Comparison of ENCODE assay signal across 18 mouse cellular contexts in genomic region chr14:23759626-23760025, GRCm38 (mm10).
DNase-seq lines count a peak whose midpoint lies in the region; ATAC-seq and TF ChIP-seq lines count a peak whose summit lies in the region.
"Had no signal": no experiment of that assay in that cellular context is flagged by ENCODE, and none has a peak within 500 bp of the region (broad histone marks: within the 10 kb centered on the region; RNA-seq: fewer than 3 reads in every experiment).

No protein-coding gene starts in this region.

- peak; percentile 52; the same call in 1 of the 2 replicates for ATAC-seq in hindbrain, embryonic 16.5 days
- ATAC-seq in hindbrain, embryonic 12.5 days (ENCODE audit: low FRiP score): no peak
- ATAC-seq: CD4-positive, CD25-positive, alpha-beta regulatory T cell, adult 4 months; forebrain, embryonic 13.5 days; midbrain, embryonic 15.5 days had no signal

- no peak overlapping the region for H3K4me2 ChIP-seq in hindbrain, embryonic 16.5 days (ENCODE audit: low read length)
- no peak overlapping the region for H3K4me2 ChIP-seq in hindbrain, embryonic 12.5 days (replicated peaks)
- H3K4me2 ChIP-seq: forebrain, embryonic 13.5 days; heart, embryonic 11.5 days; midbrain, embryonic 15.5 days; neural tube, embryonic 13.5 days had no signal

- no peak for TF ChIP-seq POLR2A in brain, embryonic 14.5 days (IDR thresholded peaks at IDR 0.05; ENCODE audit: borderline replicate concordance, extremely low read depth, insufficient read depth, insufficient read length, poor library complexity, severe bottlenecking)

- no peaks in the 10 kb centered on the region for H3K9me3 ChIP-seq in hindbrain, embryonic 16.5 days (ENCODE audit: control insufficient read depth, low read length)
- no peaks in the 10 kb centered on the region for H3K9me3 ChIP-seq in hindbrain, embryonic 12.5 days (replicated peaks)
- H3K9me3 ChIP-seq in forebrain, embryonic 10.5 days: no peaks in the 10 kb centered on the region
- H3K9me3 ChIP-seq: forebrain, embryonic 13.5 days; midbrain, embryonic 15.5 days; neural tube, embryonic 13.5 days had no signal

- DNase-seq in brain, embryonic 14.5 days (ENCODE audit: low read depth): peak; percentile 45
- DNase-seq in layer of hippocampus, adult 18-20 months (ENCODE audit: low spot score in 2 of 2): peak; percentile 68 to 83
- DNase-seq in left cerebral cortex, adult 9 months (ENCODE audit: low spot score in 2 of 2): peak; percentile 47 to 58
- DNase-seq in embryo, embryonic 11 days: no peak
- DNase-seq in forebrain, embryonic 10.5 days (ENCODE audit: extremely low spot score, low spot score): no peak
- DNase-seq: adrenal gland, postnatal 25 days; gastrocnemius, postnatal 25 days; heart, postnatal 36 days; lung, adult 2 months; thymus, postnatal 25 days had no signal

- no peak overlapping the region for H3K4me3 ChIP-seq in hindbrain, embryonic 16.5 days (ENCODE audit: low read length)
- no peak overlapping the region for H3K4me3 ChIP-seq in hindbrain, embryonic 12.5 days
- no peak overlapping the region for H3K4me3 ChIP-seq in forebrain, embryonic 10.5 days
- H3K4me3 ChIP-seq: forebrain, embryonic 13.5 days; midbrain, embryonic 15.5 days; neural tube, embryonic 13.5 days had no signal

- no peak for TF ChIP-seq CTCF in brain, embryonic 14.5 days (IDR thresholded peaks at IDR 0.05; ENCODE audit: borderline replicate concordance, extremely low read depth, insufficient read depth, insufficient read length)

- H3K27ac ChIP-seq in hindbrain, embryonic 16.5 days (ENCODE audit: low read depth, low read length): no peak overlapping the region
- no peak overlapping the region for H3K27ac ChIP-seq in hindbrain, embryonic 12.5 days
- no peak overlapping the region for H3K27ac ChIP-seq in forebrain, embryonic 10.5 days
- H3K27ac ChIP-seq: forebrain, embryonic 13.5 days; midbrain, embryonic 15.5 days; neural tube, embryonic 13.5 days; stomach, postnatal 0 days had no signal

- WGBS in hindbrain, embryonic 16.5 days: 39% methylated on average over 5 of the region's 5 CpGs
- 73% methylated on average over 5 of the region's 5 CpGs for WGBS in hindbrain, embryonic 12.5 days
- WGBS in forebrain, embryonic 10.5 days: 94% methylated on average over 5 of the region's 5 CpGs

- no peaks in the 10 kb centered on the region for H3K4me1 ChIP-seq in hindbrain, embryonic 16.5 days (ENCODE audit: control insufficient read depth, insufficient read depth, low read depth, low read length)
- no peaks in the 10 kb centered on the region for H3K4me1 ChIP-seq in hindbrain, embryonic 12.5 days
- no peaks in the 10 kb centered on the region for H3K4me1 ChIP-seq in forebrain, embryonic 10.5 days
- H3K4me1 ChIP-seq: forebrain, embryonic 13.5 days; midbrain, embryonic 15.5 days; neural tube, embryonic 13.5 days had no signal

- H3K36me3 ChIP-seq in hindbrain, embryonic 16.5 days (ENCODE audit: control insufficient read depth, insufficient read depth, low read length): no peaks in the 10 kb centered on the region
- H3K36me3 ChIP-seq in hindbrain, embryonic 12.5 days: no peaks in the 10 kb centered on the region
- no peaks in the 10 kb centered on the region for H3K36me3 ChIP-seq in forebrain, embryonic 10.5 days (replicated peaks)
- H3K36me3 ChIP-seq: midbrain, embryonic 15.5 days; neural tube, embryonic 13.5 days had no signal

- H3K9ac ChIP-seq in hindbrain, embryonic 16.5 days (ENCODE audit: low read depth, low read length): no peak overlapping the region
- no peak overlapping the region for H3K9ac ChIP-seq in hindbrain, embryonic 12.5 days
- H3K9ac ChIP-seq: forebrain, embryonic 13.5 days; midbrain, embryonic 15.5 days; neural tube, embryonic 13.5 days had no signal

- no peaks in the 10 kb centered on the region for H3K27me3 ChIP-seq in hindbrain, embryonic 16.5 days (replicated peaks; ENCODE audit: control insufficient read depth, insufficient read depth, low read length)
- no peaks in the 10 kb centered on the region for H3K27me3 ChIP-seq in hindbrain, embryonic 12.5 days
- no peaks in the 10 kb centered on the region for H3K27me3 ChIP-seq in forebrain, embryonic 10.5 days (ENCODE audit: poor library complexity, severe bottlenecking)
- H3K27me3 ChIP-seq: forebrain, embryonic 13.5 days; midbrain, embryonic 15.5 days; neural tube, embryonic 13.5 days had no signal

Comparison
In these comparisons a context has a peak if more than half of its experiments do, and no peak if none do; other contexts are left out.
1. DNase-seq: peak in brain, embryonic 14.5 days (single experiment), layer of hippocampus, adult 18-20 months (2 of 2) and left cerebral cortex, adult 9 months (2 of 2); none in embryo, embryonic 11 days (single experiment) and forebrain, embryonic 10.5 days (single experiment).